Mouse (Mus musculus) liver (tissue): ENCODE data around the gene Ntng1.
A peak's percentile ranks its signal among the peaks of the same experiment; 100 is the strongest.
"Not testable (repeated sequence)": the region's sequence is repeated elsewhere in the genome, so short reads cannot be mapped to it uniquely, and the experiment has no call there.

Source experiments
- DNase-seq: peaks from one replicate; pipeline ENCODE4 v3.0.0-alpha.2; 2020; ENCODE audit warnings: mixed read lengths

Gene Ntng1

GRCm38 (mm10) chr3:109772120-109772519, 371.7 kb downstream of the Ntng1 start:
- DNase-seq, result no peak

DNA sequence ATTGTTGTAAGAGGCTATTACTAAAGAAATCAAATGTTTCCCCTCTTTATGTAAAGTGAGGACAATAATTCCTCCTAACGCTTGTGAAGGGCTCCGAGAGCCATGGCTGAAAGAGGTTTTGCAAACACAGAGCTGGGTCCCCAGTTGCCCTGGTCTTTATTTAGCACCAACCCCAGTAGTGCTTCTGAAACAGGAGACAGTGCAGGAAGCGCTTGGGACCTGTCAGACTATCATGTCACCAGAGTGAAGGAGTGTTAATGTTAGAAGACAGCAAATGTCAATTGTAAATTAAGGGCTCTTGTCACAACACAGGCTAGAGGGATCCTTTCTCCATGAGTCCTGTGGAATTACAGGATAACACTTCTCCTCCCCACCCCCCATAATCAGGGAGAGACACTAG, 376.9 kb downstream of the Ntng1 start:
- no peak for DNase-seq

GRCm38 (mm10) chr3:109765608-109766007, 378.2 kb downstream of the Ntng1 start:
- no peak for DNase-seq

DNA sequence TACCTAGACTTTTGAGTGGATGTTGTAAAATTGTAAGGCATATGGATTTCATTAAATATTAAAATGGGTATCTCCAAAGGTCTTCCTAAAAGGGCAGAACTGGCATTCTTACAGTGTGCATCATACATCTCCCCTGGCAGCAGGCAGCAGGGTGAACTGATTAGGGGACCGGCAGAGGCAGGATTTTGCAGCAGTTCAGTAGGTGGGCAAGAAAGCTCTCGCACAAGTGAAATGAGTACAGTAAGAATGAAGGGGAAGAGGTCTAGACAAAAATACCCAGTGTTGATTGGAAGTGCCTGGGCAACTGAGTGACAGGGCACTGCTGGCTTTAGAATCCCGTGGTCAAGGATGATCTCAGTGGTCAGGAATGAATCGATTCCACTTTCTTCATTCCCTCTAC, 378.7 kb downstream of the Ntng1 start:
- DNase-seq, result no peak

DNA sequence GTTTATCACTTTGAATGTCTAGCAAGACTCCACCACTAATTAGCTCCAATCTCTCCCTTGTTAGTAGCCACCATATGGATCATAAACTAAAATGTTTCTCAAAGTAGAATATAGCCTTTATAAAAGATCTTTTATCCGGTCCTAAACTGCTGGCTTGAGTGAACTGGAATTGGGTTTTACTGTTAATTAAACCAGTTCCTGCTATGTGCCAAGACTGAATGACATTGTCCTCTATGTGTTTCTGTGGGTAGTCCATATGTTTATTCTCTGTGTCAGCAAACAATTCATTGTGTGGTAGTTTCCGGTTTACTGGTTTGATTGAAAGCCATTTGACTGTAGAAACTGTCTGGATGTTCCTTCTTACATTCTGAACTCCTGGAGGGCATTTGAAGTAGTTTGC, 387.4 kb downstream of the Ntng1 start:
- no peak for DNase-seq

GRCm38 (mm10) chr3:109747593-109747992, 396.2 kb downstream of the Ntng1 start:
- DNase-seq, result not testable (repeated sequence)

GRCm38 (mm10) chr3:109740466-109741102, 403.2 kb downstream of the Ntng1 start:
- no peak for DNase-seq

GRCm38 (mm10) chr3:109732327-109733182, 411.3 kb downstream of the Ntng1 start:
- DNase-seq, result peak; percentile 5

DNA sequence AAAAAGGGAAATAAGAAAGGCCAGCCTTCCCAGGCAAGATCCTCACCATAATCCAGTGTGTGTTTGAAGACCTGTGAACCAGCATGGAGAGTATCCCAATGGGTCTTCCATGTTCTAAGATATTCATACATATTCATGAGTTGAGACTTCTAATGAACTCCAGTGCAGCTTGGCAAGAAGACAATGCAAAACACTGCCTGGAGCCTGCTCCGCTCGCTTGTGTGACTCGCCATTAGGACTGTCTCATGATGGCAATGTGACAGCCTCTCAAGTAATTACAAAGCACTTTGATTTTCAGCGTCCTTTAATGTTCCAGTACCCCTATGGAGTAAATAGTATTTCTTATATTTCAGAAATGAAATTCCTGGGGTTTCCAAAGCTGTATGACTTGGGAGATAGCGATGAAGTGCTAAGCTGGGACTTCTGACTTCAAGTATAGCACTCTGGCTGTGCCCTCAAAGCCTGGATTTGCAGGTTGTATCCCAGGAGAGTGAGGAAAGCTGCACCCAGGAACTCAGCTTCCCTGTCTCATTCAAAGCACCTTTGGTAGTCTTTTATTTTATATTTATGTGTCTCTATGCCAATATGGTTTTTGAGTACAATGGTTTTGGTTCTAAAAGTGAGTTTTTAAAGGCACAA, 412.1 kb downstream of the Ntng1 start:
- DNase-seq, result no peak
